Mouse (Mus musculus): Measurements from ENCODE around the gene Pgp. TPM values are rescaled to one million over a fixed set of nuclear protein-coding genes. Genes with fewer than 3 reads are reported as not detected.

The Pgp gene
- total RNA-seq, 1 experiment from 2014 or later: 8.8 TPM

GRCm38 (mm10) chr17:24506332-24507070 lies 36.3 kb downstream of the Pgp start:
- no peak for ATAC-seq (ENCODE audit: extremely low read depth, insufficient number of reproducible peaks, low FRiP score, poor library complexity, severe bottlenecking)

- ATAC-seq (ENCODE audit: extremely low read depth, insufficient number of reproducible peaks, low FRiP score, poor library complexity, severe bottlenecking): no peak
Measured at GRCm38 (mm10) chr17:24507129-24507664, 37.0 kb downstream of the Pgp start.

- ATAC-seq (ENCODE audit: extremely low read depth, insufficient number of reproducible peaks, low FRiP score, poor library complexity, severe bottlenecking): no peak
Measured at GRCm38 (mm10) chr17:24507806-24508460, 37.7 kb downstream of the Pgp start.

DNA sequence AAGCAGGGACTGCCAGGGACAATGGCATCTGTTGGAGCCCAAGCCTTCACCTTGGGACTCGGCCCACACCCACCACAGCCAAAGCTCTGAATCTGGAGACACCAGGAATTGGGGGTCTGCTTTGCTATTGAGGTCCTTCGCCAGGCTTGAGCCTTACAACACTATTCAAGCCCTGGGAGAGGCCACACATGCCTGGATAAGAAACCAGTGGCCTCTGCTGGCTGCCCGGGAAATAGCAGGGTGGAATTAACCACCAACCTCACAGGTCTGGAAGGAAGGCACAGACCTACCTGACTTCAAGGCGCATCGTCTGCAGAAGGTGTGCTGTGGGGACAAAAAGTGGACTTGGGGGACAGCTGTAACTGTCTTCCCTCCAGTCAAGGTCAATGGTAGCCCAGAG lies 43.4 kb downstream of the Pgp start:
- no peak for ATAC-seq (ENCODE audit: extremely low read depth, insufficient number of reproducible peaks, low FRiP score, poor library complexity, severe bottlenecking)

GRCm38 (mm10) chr17:24514270-24515257 lies 44.4 kb downstream of the Pgp start:
- no peak for ATAC-seq (ENCODE audit: extremely low read depth, insufficient number of reproducible peaks, low FRiP score, poor library complexity, severe bottlenecking)

DNA sequence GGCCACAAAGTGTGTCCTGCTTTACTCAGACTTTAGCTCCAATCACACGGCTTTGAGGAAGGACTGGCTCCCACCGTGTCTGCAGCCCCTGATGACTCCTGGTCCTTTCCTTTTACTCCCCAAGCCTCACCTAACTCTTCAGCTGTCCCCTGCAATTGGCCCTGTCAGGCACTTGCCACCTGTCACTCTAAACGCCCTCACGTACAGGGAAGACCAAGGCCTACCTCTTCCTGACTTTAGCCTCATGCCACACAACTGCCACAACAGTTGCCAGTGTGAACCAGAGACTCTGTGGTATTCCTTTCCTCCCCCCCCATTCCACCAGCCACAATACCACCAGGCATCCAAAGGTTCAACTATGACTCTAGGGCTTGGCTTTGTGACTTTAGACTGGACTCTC lies 50.3 kb downstream of the Pgp start:
- no peak for ATAC-seq (ENCODE audit: extremely low read depth, insufficient number of reproducible peaks, low FRiP score, poor library complexity, severe bottlenecking)

Other genes starting within 250 kb of the Pgp start
- 5.6 and 8.8 TPM in 2 replicates for gene Tedc2, start 249.5 kb upstream of the Pgp start, total RNA-seq (2017)
- gene Ccnf, start 218.9 kb upstream of the Pgp start, total RNA-seq (2017): 2.5 and 3.0 TPM in 2 replicates
- gene Abca17, start 119.3 kb upstream of the Pgp start, total RNA-seq (2017): 0.23 TPM in 1 of 2 replicates, not detected in the other
- 29.5 and 31.3 TPM in 2 replicates for gene Abca3, start 118.4 kb upstream of the Pgp start, total RNA-seq (2017)
- 98.5 and 117 TPM in 2 replicates for gene Rnps1, start 55.8 kb upstream of the Pgp start, total RNA-seq (2017)
- gene Eci1, start 43.8 kb upstream of the Pgp start, total RNA-seq (2017): 17.2 and 23.1 TPM in 2 replicates
- gene Dnase1l2, start 27.3 kb upstream of the Pgp start, total RNA-seq (2017): 5.6 and 9.1 TPM in 2 replicates
- gene E4f1, start 79 bp upstream of the Pgp start, total RNA-seq (2017): 61.6 and 65.3 TPM in 2 replicates
- gene Bricd5, start 3.5 kb downstream of the Pgp start, total RNA-seq (2017): not detected in 2 replicates
- 12.2 and 17.8 TPM in 2 replicates for gene Mlst8, start 8.7 kb downstream of the Pgp start, total RNA-seq (2017)
- not detected in 2 replicates for gene Caskin1, start 18.2 kb downstream of the Pgp start, total RNA-seq (2017)
- 107 and 118 TPM in 2 replicates for gene Traf7, start 57.5 kb downstream of the Pgp start, total RNA-seq (2017)
- 2.0 TPM in 1 of 2 replicates, not detected in the other for gene Rab26, start 63.8 kb downstream of the Pgp start, total RNA-seq (2017)
- gene Pkd1, start 79.4 kb downstream of the Pgp start, total RNA-seq (2017): 23.3 and 27.6 TPM in 2 replicates
- gene Tsc2, start 162.2 kb downstream of the Pgp start, total RNA-seq (2017): 48.2 and 53.8 TPM in 2 replicates
- gene Nthl1, start 162.3 kb downstream of the Pgp start, total RNA-seq (2017): 2.4 and 4.5 TPM in 2 replicates
- gene Slc9a3r2, start 179.9 kb downstream of the Pgp start, total RNA-seq (2017): 0.37 and 0.58 TPM in 2 replicates
- gene Npw, start 188.1 kb downstream of the Pgp start, total RNA-seq (2017): not detected in 2 replicates
- gene Zfp598, start 199.3 kb downstream of the Pgp start, total RNA-seq (2017): 17.6 and 21.4 TPM in 2 replicates
- gene Syngr3, start 219.6 kb downstream of the Pgp start, total RNA-seq (2017): 0.25 TPM in 1 of 2 replicates, not detected in the other
- gene Gfer, start 225.8 kb downstream of the Pgp start, total RNA-seq (2017): 17.1 and 23.3 TPM in 2 replicates
- gene Noxo1, start 225.8 kb downstream of the Pgp start, total RNA-seq (2017): 0.86 and 1.6 TPM in 2 replicates
- gene Tbl3, start 237.3 kb downstream of the Pgp start, total RNA-seq (2017): 10.1 and 10.4 TPM in 2 replicates
- 0.86 TPM in 1 of 2 replicates, not detected in the other for gene Rnf151, start 247.7 kb downstream of the Pgp start, total RNA-seq (2017)
- gene Rps2, start 247.7 kb downstream of the Pgp start, total RNA-seq (2017): 574 and 580 TPM in 2 replicates